Mouse (Mus musculus) liver, adult 2 months (tissue): ENCODE measurements around the gene Fam50b. TPM values are rescaled to one million over a fixed set of nuclear protein-coding genes. Genes with fewer than 3 reads are reported as not detected.

Experiments
- DNase-seq: peaks from one replicate; pipeline ENCODE4 v3.0.0-alpha.2; 2011; ENCODE audit warnings: low read depth, low spot score; ENCODE audit errors: extremely low read depth
- H3K27ac ChIP-seq: fragments of 200-500 bp; replicated peaks from 2 replicates; pipeline ENCODE4 v1.5.1; 2012; ENCODE audit warnings: low read depth, mild to moderate bottlenecking, control low read depth, inconsistent platforms, low read length; ENCODE audit not compliant: insufficient read depth
- H3K27me3 ChIP-seq: fragments of 200-500 bp; 2 replicates; pipeline ENCODE4 v1.6.1; 2012; ENCODE audit warnings: mild to moderate bottlenecking, moderate library complexity, low read length, inconsistent platforms; ENCODE audit not compliant: control insufficient read depth, insufficient read depth
- H3K36me3 ChIP-seq: fragments of 200-500 bp; 2 replicates; pipeline ENCODE4 v1.6.1; 2012; ENCODE audit warnings: low read length, inconsistent platforms; ENCODE audit not compliant: control insufficient read depth, insufficient read depth
- H3K4me1 ChIP-seq: fragments of 200-500 bp; 2 replicates; pipeline ENCODE4 v1.6.1; 2011; ENCODE audit warnings: low read length; ENCODE audit not compliant: control insufficient read depth, insufficient read depth
- H3K4me3 ChIP-seq: fragments of 200-500 bp; 2 replicates; pipeline ENCODE4 v1.5.1; 2011; ENCODE audit warnings: low read depth, mild to moderate bottlenecking, control low read depth, low read length, moderate library complexity; ENCODE audit not compliant: insufficient read depth
- H3K79me2 ChIP-seq: fragments of 200-500 bp; 2 replicates; pipeline ENCODE4 v1.6.1; 2012; ENCODE audit warnings: inconsistent platforms, mild to moderate bottlenecking, low read length, moderate library complexity; ENCODE audit not compliant: control insufficient read depth, insufficient read depth
- H3K9ac ChIP-seq: fragments of 200-500 bp; 2 replicates; pipeline ENCODE4 v1.6.1; 2012; ENCODE audit warnings: low read depth, mild to moderate bottlenecking, control low read depth, inconsistent platforms, low read length
- CTCF ChIP-seq: fragments of 200-500 bp; IDR thresholded peaks from 2 replicates; pipeline ENCODE4 v1.5.1; 2011; ENCODE audit warnings: low read depth, low read length, control low read depth
- POLR2A ChIP-seq: fragments of 200-500 bp; IDR thresholded peaks from 2 replicates; pipeline ENCODE4 v1.6.1; 2011; ENCODE audit warnings: low read length, control low read depth; ENCODE audit not compliant: insufficient read depth; ENCODE audit errors: extremely low read depth
- WGBS: fragments of 180-500 bp; shearing (Covaris S2); methylation state at CpG from one replicate; pipeline ENCODE4 v1.1.7; 2018; 5-methylcytosine and 5-hydroxymethylcytosine counted together
- polyA plus RNA-seq: library from polyadenylated mRNA; depleted of rRNA; stranded (reverse); fragments of >200 nt; gene quantifications from 2 replicates; pipeline ENCODE4 v1.2.3, GENCODE M21; 2012
- total RNA-seq: library from RNA; depleted of rRNA; stranded (reverse); fragments of >200 nt; gene quantifications from 2 replicates; pipeline ENCODE4 v1.2.3, GENCODE M21; 2014

The Fam50b gene
- total and polyA plus RNA-seq, 2 experiments, result 0.59 TPM; not detected in 1

DNA sequence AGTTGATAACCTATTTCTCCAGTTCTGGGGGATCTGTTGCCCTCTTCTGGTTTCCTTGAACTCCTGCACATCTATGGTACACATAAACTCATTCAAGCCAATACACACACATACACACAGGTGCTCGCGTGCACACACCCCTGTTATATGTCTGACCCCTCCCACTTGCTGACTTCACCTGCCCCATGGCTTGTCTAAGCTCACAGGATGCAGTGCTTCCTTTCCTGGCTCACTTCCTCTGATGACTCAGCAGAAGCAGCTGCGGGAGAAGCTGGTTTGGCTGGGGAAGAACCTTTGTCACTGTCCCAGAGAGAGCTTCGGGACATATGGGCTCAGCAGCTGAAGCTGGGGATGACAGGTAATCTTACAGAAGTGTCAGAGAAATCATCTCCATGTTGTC, 23.2 kb upstream of the Fam50b start:
- no peaks in the 10 kb centered on the region for H3K79me2 ChIP-seq
- TF ChIP-seq CTCF (no peak), POLR2A (no peak)
- 66% methylated on average over 4 of the region's 4 CpGs for WGBS

DNA sequence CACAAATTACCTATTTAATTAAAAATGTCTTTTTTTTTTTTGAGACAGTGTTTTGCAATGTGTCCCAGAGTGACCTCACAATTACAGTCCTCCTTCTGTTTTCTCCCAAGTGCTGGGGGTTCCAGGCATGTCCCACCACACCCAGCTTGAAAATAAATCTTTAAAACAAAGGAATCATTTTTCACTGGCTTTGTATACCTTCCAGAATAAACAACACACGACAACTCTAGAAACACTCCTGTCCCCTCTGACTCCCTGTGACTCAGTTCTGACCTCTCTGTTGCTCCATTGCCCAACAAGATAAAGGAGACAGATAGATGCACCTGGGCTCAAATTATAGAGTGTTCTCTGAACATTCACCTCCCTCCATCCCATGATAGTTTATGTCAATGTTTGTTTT, 21.8 kb upstream of the Fam50b start:
- Histone ChIP-seq H3K36me3 (no peaks in the 10 kb centered on the region), H3K79me2 (no peaks in the 10 kb centered on the region), H3K4me3 (no peak overlapping the region), H3K27ac (no peak overlapping the region), H3K4me1 (peaks cover 4% of the 10 kb centered on the region), H3K9ac (no peak overlapping the region), H3K27me3 (no peaks in the 10 kb centered on the region)
- no peak for DNase-seq
- TF ChIP-seq POLR2A, result no peak
- no peak for TF ChIP-seq CTCF
- WGBS, result 21% methylated on average over 1 of the region's 1 CpGs

More for the DNA sequence above, 23.2 kb upstream of the Fam50b start:
- H3K36me3 ChIP-seq, result no peaks in the 10 kb centered on the region
- H3K27ac ChIP-seq, result no peak overlapping the region
- no peak overlapping the region for H3K4me3 ChIP-seq
- no peaks in the 10 kb centered on the region for H3K27me3 ChIP-seq
- H3K4me1 ChIP-seq, result peaks cover 4% of the 10 kb centered on the region
- H3K9ac ChIP-seq, result no peak overlapping the region
- no peak for DNase-seq

GRCm38 (mm10) chr13:34715437-34715838, 19.2 kb upstream of the Fam50b start:
- H3K9ac ChIP-seq, result no peak overlapping the region
- no peaks in the 10 kb centered on the region for H3K36me3 ChIP-seq
- 79% methylated on average over 7 of the region's 7 CpGs for WGBS
- H3K27me3 ChIP-seq, result no peaks in the 10 kb centered on the region
- DNase-seq, result no peak
- TF ChIP-seq POLR2A (no peak), CTCF (no peak)
- H3K4me1 ChIP-seq, result no peaks in the 10 kb centered on the region
- H3K79me2 ChIP-seq, result no peaks in the 10 kb centered on the region
- no peak overlapping the region for H3K4me3 ChIP-seq
- H3K27ac ChIP-seq, result no peak overlapping the region

- TF ChIP-seq CTCF, result no peak
- Histone ChIP-seq H3K9ac (no peak overlapping the region), H3K4me3 (no peak overlapping the region), H3K27me3 (no peaks in the 10 kb centered on the region), H3K27ac (peak overlapping the region; percentile 71), H3K36me3 (no peaks in the 10 kb centered on the region), H3K79me2 (no peaks in the 10 kb centered on the region), H3K4me1 (peaks cover 14% of the 10 kb centered on the region)
- peak; percentile 89 for DNase-seq
- WGBS, result 21% methylated on average over 8 of the region's 8 CpGs
Observed at GRCm38 (mm10) chr13:34724831-34725592, 9.6 kb upstream of the Fam50b start.

DNA sequence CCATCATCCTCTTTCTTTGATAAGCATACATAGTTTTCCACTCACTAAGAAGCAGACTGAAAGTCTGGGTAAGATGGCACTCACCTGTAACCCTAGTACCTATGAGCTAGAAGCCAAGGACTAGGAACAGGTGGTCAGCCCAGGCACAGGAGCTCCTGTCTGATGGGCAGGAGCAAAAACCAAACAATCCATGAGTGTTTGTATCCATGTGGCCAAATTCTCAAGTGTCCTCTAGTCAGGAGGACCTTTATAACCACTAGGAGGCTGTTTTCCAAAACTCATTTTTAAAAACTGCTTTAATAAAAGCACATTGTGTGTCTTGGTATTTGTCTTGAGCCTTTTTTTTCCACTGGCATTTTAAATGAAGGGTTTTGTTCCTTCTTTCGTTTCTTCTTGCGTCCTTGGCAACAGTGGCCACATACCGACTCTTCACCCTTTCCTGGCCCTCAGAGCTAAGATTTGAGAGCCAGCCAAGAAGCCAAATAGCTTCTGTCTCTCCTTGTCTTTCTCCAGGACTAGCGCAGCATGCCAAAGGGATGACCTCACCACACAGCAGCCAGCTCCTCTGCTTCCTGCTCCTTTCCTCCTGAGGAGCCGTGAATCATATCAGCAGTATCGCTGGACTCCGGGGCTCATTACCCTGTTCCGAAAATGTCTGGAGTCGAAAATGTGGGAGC, 8.7 kb upstream of the Fam50b start:
- no peak overlapping the region for H3K9ac ChIP-seq
- 67% methylated on average over 9 of the region's 9 CpGs for WGBS
- H3K27me3 ChIP-seq, result no peaks in the 10 kb centered on the region
- TF ChIP-seq POLR2A (no peak), CTCF (no peak)
- H3K36me3 ChIP-seq, result no peaks in the 10 kb centered on the region
- H3K27ac ChIP-seq, result peak overlapping the region; percentile 71
- peak; percentile 32 for DNase-seq
- no peak overlapping the region for H3K4me3 ChIP-seq
- no peaks in the 10 kb centered on the region for H3K79me2 ChIP-seq
- peaks cover 14% of the 10 kb centered on the region for H3K4me1 ChIP-seq

DNA sequence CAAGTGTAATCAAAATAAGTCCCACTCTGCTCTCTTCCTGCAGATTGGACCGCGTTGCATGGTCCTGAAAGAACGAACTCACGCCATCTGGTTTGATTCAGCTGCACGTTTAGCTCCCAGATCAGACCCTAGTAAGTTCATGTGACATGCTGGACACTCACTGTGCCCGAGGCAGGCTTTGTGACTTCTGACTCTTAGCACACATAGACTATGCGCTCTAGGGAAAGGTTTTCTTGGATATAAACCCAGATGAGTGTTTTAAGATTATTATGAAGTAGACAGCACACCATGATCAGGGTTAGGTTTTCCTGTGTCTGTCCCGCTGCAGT, 8.2 kb upstream of the Fam50b start:
- Histone ChIP-seq H3K9ac (no peak overlapping the region), H3K4me3 (no peak overlapping the region), H3K27me3 (no peaks in the 10 kb centered on the region), H3K27ac (no peak overlapping the region), H3K4me1 (peaks cover 14% of the 10 kb centered on the region), H3K36me3 (no peaks in the 10 kb centered on the region), H3K79me2 (no peaks in the 10 kb centered on the region)
- DNase-seq, result no peak
- TF ChIP-seq POLR2A (no peak), CTCF (no peak)
- WGBS, result 77% methylated on average over 8 of the region's 8 CpGs
